Mouse (Mus musculus) CH12.LX (cell line): ENCODE results near the gene Gal3st3. TPM values are rescaled to one million over a fixed set of nuclear protein-coding genes. Genes with fewer than 3 reads are reported as not detected.

ENCODE experiments used
- DNase-seq: peaks from one replicate; pipeline ENCODE4 v3.0.0-alpha.2; 2013; ENCODE audit errors: extremely low read depth
- H3K27ac ChIP-seq: 2 replicates; pipeline ENCODE4 v1.5.1; 2012; ENCODE audit warnings: low read depth, mild to moderate bottlenecking, control low read depth, moderate library complexity; ENCODE audit not compliant: insufficient read depth
- H3K27me3 ChIP-seq: replicated peaks from 2 replicates; pipeline ENCODE3; 2012; ENCODE audit warnings: inconsistent platforms
- H3K36me3 ChIP-seq, 2 experiments: replicated peaks in 1 of 2; 2 replicates each; pipeline versions ENCODE3 to v1.6.1; 2012; ENCODE audit warnings: inconsistent platforms in 1 of 2, low read length in 1 of 2, mild to moderate bottlenecking in 1 of 2, mixed read lengths in 1 of 2, moderate library complexity in 1 of 2; ENCODE audit not compliant: control insufficient read depth in 1 of 2, insufficient read depth in 1 of 2
- H3K4me1 ChIP-seq, 2 experiments: 2 replicates each; pipeline ENCODE4 v1.6.1; 2012; ENCODE audit warnings: inconsistent platforms in 1 of 2, moderate library complexity in 1 of 2; ENCODE audit not compliant: insufficient read depth in 2 of 2, control insufficient read depth in 1 of 2
- H3K4me2 ChIP-seq: 2 replicates; pipeline ENCODE4 v1.6.1; 2012; ENCODE audit warnings: low read depth, mild to moderate bottlenecking, control low read depth; ENCODE audit not compliant: poor library complexity, insufficient read depth, severe bottlenecking
- H3K4me3 ChIP-seq, 3 experiments: fragments of 150-350 bp in 1 of 3; sonication (generic) in 1 of 3; replicated peaks in 1 of 3; 2 replicates each; pipeline versions ENCODE3 to v1.5.1; 2011 to 2012; ENCODE audit warnings: low read depth in 2 of 3, low read length in 2 of 3, mild to moderate bottlenecking in 2 of 3, moderate library complexity in 2 of 3, control low read depth in 1 of 3, improper control_type of control experiment in 1 of 3, inconsistent platforms in 1 of 3, mixed read lengths in 1 of 3; ENCODE audit not compliant: poor library complexity in 1 of 3
- H3K79me2 ChIP-seq: replicated peaks from 2 replicates; pipeline ENCODE4 v1.6.1; 2012; ENCODE audit warnings: mild to moderate bottlenecking, moderate library complexity; ENCODE audit not compliant: control insufficient read depth, poor library complexity, insufficient read depth, severe bottlenecking; ENCODE audit errors: extremely low read depth
- H3K9ac ChIP-seq: 2 replicates; pipeline ENCODE4 v1.6.1; 2012; ENCODE audit warnings: low read depth, mild to moderate bottlenecking, control low read depth, moderate library complexity; ENCODE audit not compliant: insufficient read depth
- H3K9me3 ChIP-seq: replicated peaks from 2 replicates; pipeline ENCODE3; 2012; ENCODE audit warnings: low read length, inconsistent platforms, mixed read lengths
- BHLHE40 ChIP-seq: IDR thresholded peaks from 2 replicates; pipeline ENCODE4 v1.6.1; 2011; ENCODE audit warnings: mild to moderate bottlenecking, low read depth, low read length, improper control_type of control experiment
- E2F4 ChIP-seq: IDR thresholded peaks from 2 replicates; pipeline ENCODE4 v1.6.1; 2011; ENCODE audit warnings: low read depth, low read length, improper control_type of control experiment; ENCODE audit not compliant: insufficient replicate concordance
- EP300 ChIP-seq: IDR thresholded peaks from 2 replicates; pipeline ENCODE4 v1.6.1; 2011; ENCODE audit warnings: low read length, improper control_type of control experiment
- HCFC1 ChIP-seq: IDR thresholded peaks from 2 replicates; pipeline ENCODE4 v1.6.1; 2012; ENCODE audit warnings: low read depth, mild to moderate bottlenecking, inconsistent platforms, low read length, improper control_type of control experiment
- JUND ChIP-seq: conservative IDR thresholded peaks from 2 replicates; pipeline ENCODE4 v1.6.1; 2011; ENCODE audit warnings: low read depth, low read length, improper control_type of control experiment
- MAX ChIP-seq: IDR thresholded peaks from 2 replicates; pipeline ENCODE4 v1.6.1; 2011; ENCODE audit warnings: low read length, improper control_type of control experiment
- MEF2A ChIP-seq: IDR thresholded peaks from 2 replicates; pipeline ENCODE4 v1.6.1; 2014; ENCODE audit warnings: low read depth, mild to moderate bottlenecking, inconsistent platforms, low read length, improper control_type of control experiment, borderline replicate concordance
- MXI1 ChIP-seq: IDR thresholded peaks from 2 replicates; pipeline ENCODE4 v1.6.1; 2011; ENCODE audit warnings: mild to moderate bottlenecking, low read depth, low read length, improper control_type of control experiment
- MYC ChIP-seq: IDR thresholded peaks from 2 replicates; pipeline ENCODE4 v1.6.1; 2011; ENCODE audit warnings: low read depth, mild to moderate bottlenecking, improper control_type of control experiment, low read length
- SIN3A ChIP-seq: IDR thresholded peaks from 2 replicates; pipeline ENCODE4 v1.6.1; 2012; ENCODE audit warnings: low read length, improper control_type of control experiment, inconsistent platforms
- SMC3 ChIP-seq: IDR thresholded peaks from 2 replicates; pipeline ENCODE4 v1.6.1; 2011; ENCODE audit warnings: low read depth, low read length, improper control_type of control experiment
- USF1 ChIP-seq: IDR thresholded peaks from 2 replicates; pipeline ENCODE4 v1.6.1; 2014; ENCODE audit warnings: low read depth, mild to moderate bottlenecking, inconsistent platforms, low read length, improper control_type of control experiment
- ZKSCAN1 ChIP-seq: IDR thresholded peaks from 2 replicates; pipeline ENCODE4 v1.6.1; 2012; ENCODE audit warnings: low read depth, inconsistent platforms, low read length, improper control_type of control experiment, borderline replicate concordance
- dilution Hi-C: fragments of 300-500 bp; cut with MboI; formaldehyde crosslinking; loops from 2 replicates; pipeline ENCODE4 v1.14.3; 2020; ENCODE audit warnings: low sequenced_read_pairs; ENCODE audit not compliant: extremely low pct_unique_long_range_greater_than_20kb, extremely low pct_ligation_motif_present
- in situ Hi-C: fragments of 300-500 bp; cut with MboI; formaldehyde crosslinking; loops from 3 replicates; pipeline ENCODE4 v1.14.3; 2019; ENCODE audit warnings: low sequenced_read_pairs, low pct_ligation_motif_present, low pct_unique_long_range_greater_than_20kb, mixed read lengths
- polyA plus RNA-seq: library from polyadenylated mRNA; unstranded; fragments of >175 nt; gene quantifications from 2 replicates; pipeline ENCODE4 v1.2.1, GENCODE M21; 2012; ENCODE audit warnings: low read depth; ENCODE audit not compliant: insufficient read length
- total RNA-seq, 2 experiments: library from RNA; depleted of rRNA; stranded (reverse); fragments of 300-350 nt in 1 of 2; fragments of >200 nt in 1 of 2; gene quantifications; 2 replicates each; pipeline ENCODE4 v1.2.3; 2012 to 2014

The Gal3st3 gene
- total and polyA plus RNA-seq, 3 experiments, result not detected

GRCm38 (mm10) chr19:5345297-5346131 lies 47.4 kb downstream of the Gal3st3 start:
- Histone ChIP-seq H3K9me3 (no peaks in the 10 kb centered on the region), H3K79me2 (no peaks in the 10 kb centered on the region), H3K9ac (no peak overlapping the region), H3K27ac (no peak overlapping the region), H3K4me3 (no peak overlapping the region), H3K27me3 (peaks cover 3% of the 10 kb centered on the region), H3K4me1 (peaks cover 5 to 18% of the 10 kb centered on the region in 2 experiments), H3K4me2 (no peak overlapping the region), H3K36me3 (no peaks in the 10 kb centered on the region)
- dilution Hi-C loops, result no loop called here
- DNase-seq, result no peak
- in situ Hi-C loops, result no loop called here
- TF ChIP-seq SIN3A (no peak), BHLHE40 (no peak), USF1 (no peak), MXI1 (no peak), MYC (no peak), SMC3 (no peak), MEF2A (no peak), EP300 (no peak), ZKSCAN1 (no peak), MAX (no peak)

- no peaks in the 10 kb centered on the region for H3K79me2 ChIP-seq
- no peak for DNase-seq
- dilution Hi-C loops (no loop called here), in situ Hi-C loops (no loop called here)
- H3K36me3 ChIP-seq, result no peaks in the 10 kb centered on the region
- H3K4me1 ChIP-seq, result peaks cover 5 to 18% of the 10 kb centered on the region in 2 experiments
- H3K9ac ChIP-seq, result no peak overlapping the region
- no peak overlapping the region for H3K27ac ChIP-seq
- H3K27me3 ChIP-seq, result no peaks in the 10 kb centered on the region
- TF ChIP-seq E2F4 (no peak), MEF2A (no peak), JUND (no peak), SMC3 (no peak), HCFC1 (no peak)
- H3K4me2 ChIP-seq, result no peak overlapping the region
- H3K9me3 ChIP-seq, result no peaks in the 10 kb centered on the region
- no peak overlapping the region for H3K4me3 ChIP-seq
These were observed 49.9 kb downstream of the Gal3st3 start for GRCm38 (mm10) chr19:5348064-5348463.
